Mouse (Mus musculus): ENCODE results near the gene Ankra2. TPM values are rescaled to one million over a fixed set of nuclear protein-coding genes. Genes with fewer than 3 reads are reported as not detected.

Ankra2 gene
- polyA plus RNA-seq, 1 experiment from 2014 or later: 79.0 TPM

DNA sequence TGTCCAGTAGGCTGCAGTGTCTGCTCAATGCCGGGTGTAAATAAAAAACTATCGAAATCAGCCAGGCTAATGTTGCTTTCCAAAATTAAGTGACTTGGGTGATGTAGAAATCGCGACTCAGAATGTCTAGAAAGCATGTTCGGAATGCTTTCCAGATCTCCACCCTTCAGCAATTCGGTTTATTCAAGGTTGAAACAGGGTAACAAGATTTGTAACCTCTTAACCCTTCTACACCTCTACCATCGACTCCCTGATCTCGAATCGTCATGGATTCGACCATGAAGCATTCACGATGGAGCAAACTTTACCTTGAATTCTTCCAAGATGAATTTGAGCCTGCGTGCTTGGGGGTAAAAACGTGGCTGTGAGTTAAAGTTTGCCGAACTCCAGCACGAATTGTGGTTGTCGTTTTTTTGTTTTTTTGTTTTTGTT lies 54.4 kb downstream of the Ankra2 start:
- Histone ChIP-seq H3K9me3 (no peaks in the 10 kb centered on the region), H3K27ac (peak overlapping the region; percentile 81), H3K27me3 (replicated peaks) (no peaks in the 10 kb centered on the region), H3K9ac (peak overlapping the region; percentile 73), H3K4me3 (peak overlapping the region; percentile 70), H3K4me2 (peak overlapping the region; percentile 62), H3K36me3 (replicated peaks) (peaks cover 6% of the 10 kb centered on the region; the same call in 1 of the 2 replicates), H3K4me1 (peaks cover 25% of the 10 kb centered on the region)
- 2% methylated on average over 16 of the region's 16 CpGs for WGBS
- peak; percentile 25; the same call in 1 of the 2 replicates for ATAC-seq (replicated peaks)

DNA sequence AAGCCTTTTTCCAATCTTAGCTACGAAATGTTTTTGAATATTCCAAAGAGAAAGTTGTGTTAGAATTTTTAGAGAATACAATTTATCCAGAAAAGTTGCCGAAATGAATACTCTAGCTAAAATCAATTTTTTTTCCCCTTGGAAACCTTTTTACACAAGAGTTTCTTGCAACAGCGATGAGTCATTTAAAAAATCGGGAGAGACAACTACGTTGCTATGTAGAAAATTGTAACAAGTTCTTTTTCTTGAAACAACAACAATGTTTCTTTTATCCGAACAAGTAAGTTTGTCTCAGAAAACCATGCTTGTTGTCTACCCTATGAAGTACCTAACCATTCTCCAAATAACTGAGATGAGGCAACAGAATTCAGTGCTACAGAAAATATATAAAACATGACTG lies 55.0 kb downstream of the Ankra2 start:
- 87% methylated on average over 6 of the region's 6 CpGs for WGBS
- peaks cover 25% of the 10 kb centered on the region for H3K4me1 ChIP-seq
- no peaks in the 10 kb centered on the region for H3K27me3 ChIP-seq (replicated peaks)
- ATAC-seq (replicated peaks): no peak
- 0 out of 2 replicates have a peak, but pooled peaks cover 1% of the 10 kb centered on the region for H3K36me3 ChIP-seq (replicated peaks)
- H3K9me3 ChIP-seq: no peaks in the 10 kb centered on the region
- H3K4me2 ChIP-seq: peak overlapping the region; percentile 62; the same call in 1 of the 2 replicates
- peak overlapping the region; percentile 70; the same call in 1 of the 2 replicates for H3K4me3 ChIP-seq
- no peak overlapping the region for H3K9ac ChIP-seq
- no peak overlapping the region for H3K27ac ChIP-seq

Other genes starting within 250 kb of the Ankra2 start
- gene Arhgef28, start 56.6 kb upstream of the Ankra2 start, polyA plus RNA-seq (2015; fragmentation: Nextera tagmentation; extraction: Ambion mirVana): 27.0 and 27.5 TPM in 2 replicates
- gene Utp15, start within 50 bp of the Ankra2 start, polyA plus RNA-seq (2015; fragmentation: Nextera tagmentation; extraction: Ambion mirVana): 32.3 and 34.1 TPM in 2 replicates
- gene Gm21976, start 16.8 kb downstream of the Ankra2 start, polyA plus RNA-seq (2015; fragmentation: Nextera tagmentation; extraction: Ambion mirVana): not detected in 2 replicates
- gene Btf3, start 53.9 kb downstream of the Ankra2 start, polyA plus RNA-seq (2015; fragmentation: Nextera tagmentation; extraction: Ambion mirVana): 426 and 445 TPM in 2 replicates
- 0.89 and 1.0 TPM in 2 replicates for gene Foxd1, start 91.2 kb downstream of the Ankra2 start, polyA plus RNA-seq (2015; fragmentation: Nextera tagmentation; extraction: Ambion mirVana)
- gene Gm10320, start 228.9 kb downstream of the Ankra2 start, polyA plus RNA-seq (2015; fragmentation: Nextera tagmentation; extraction: Ambion mirVana): 0.56 and 1.1 TPM in 2 replicates